Mouse (Mus musculus) heart, postnatal 0 days (tissue): ENCODE data around the gene Il2ra.

Experiments used
- CTCF ChIP-seq: IDR thresholded peaks from 2 replicates; pipeline ENCODE4 v1.5.1; 2016; ENCODE audit warnings: antibody characterized with exemption, control low read depth, low read depth
- EP300 ChIP-seq: IDR thresholded peaks from 2 replicates; pipeline ENCODE4 v1.6.1; 2016; ENCODE audit warnings: antibody characterized with exemption, low read depth

- no peak for TF ChIP-seq CTCF
- TF ChIP-seq EP300, result no peak
Observed at GRCm38 (mm10) chr2:11619598-11619997, 23.0 kb upstream of the Il2ra start.
